Mouse (Mus musculus) hematopoietic stem cell, adult 5-6 weeks (primary cell): ENCODE measurements around the gene Rnf44. TPM values are rescaled to one million over a fixed set of nuclear protein-coding genes. Genes with fewer than 3 reads are reported as not detected.

Experiments used
- ATAC-seq, 2 experiments: fragments of 125-278 bp in 1 of 2; replicated peaks in 1 of 2; 2 replicates each; pipeline ENCODE4 v1.8.0; 2016 to 2017; ENCODE audit warnings: inconsistent platforms in 2 of 2, mild to moderate bottlenecking in 2 of 2, moderate number of reproducible peaks in 2 of 2, low read depth in 1 of 2, moderate TSS enrichment in 1 of 2; ENCODE audit not compliant: low FRiP score in 2 of 2, poor library complexity in 2 of 2, severe bottlenecking in 2 of 2, insufficient read depth in 1 of 2, low TSS enrichment in 1 of 2
- total RNA-seq: library from RNA; stranded (forward); fragments of 172-1452, 232-1000 nt; gene quantifications from 2 replicates; pipeline ENCODE4 v1.2.3, GENCODE M21; 2017

Gene Rnf44
- 24.5 and 44.4 TPM in 2 replicates for total RNA-seq

DNA sequence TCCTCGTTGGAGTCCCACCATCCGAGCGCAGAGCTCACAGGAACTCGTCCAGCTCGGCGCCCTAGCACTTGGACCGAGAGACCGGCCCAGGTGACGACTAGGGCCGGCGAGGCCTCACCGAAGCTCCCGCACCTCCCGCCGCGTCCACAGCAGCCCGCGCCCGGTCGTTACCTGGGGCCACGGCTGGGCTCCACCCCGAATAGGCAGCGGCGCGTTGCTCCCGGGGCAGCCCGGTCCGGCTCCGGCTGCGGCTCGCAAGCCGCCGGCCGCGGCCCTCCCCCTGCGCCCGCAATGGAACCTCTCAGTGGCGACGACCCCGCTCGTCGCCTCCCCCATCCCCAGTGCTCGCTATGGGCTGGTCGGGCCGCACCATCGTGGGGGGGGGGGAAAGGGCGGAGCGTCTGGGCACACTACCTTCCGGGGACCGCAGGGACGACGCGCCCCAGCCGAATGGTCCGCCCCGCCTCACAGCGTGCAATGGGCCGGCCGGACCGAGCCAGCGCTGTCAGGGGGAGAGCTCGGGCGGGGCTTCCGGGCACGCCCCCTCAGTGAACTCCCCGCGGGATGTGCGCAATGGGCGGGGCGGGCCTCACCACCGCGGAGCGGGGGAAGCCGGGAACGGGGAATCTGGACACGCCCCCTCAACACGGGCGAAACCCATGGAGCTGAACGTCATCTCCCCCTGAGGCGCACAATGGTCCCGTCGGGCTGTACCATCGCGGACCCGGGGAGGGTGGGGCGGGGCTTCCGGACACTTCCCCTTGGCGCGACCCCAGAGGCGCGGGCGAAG is at the start of gene Rnf44:
TSS of gene Rnf44 (minus strand) at position 350 of the 790 bp plus-strand sequence.
- peak; percentile 90 for ATAC-seq

DNA sequence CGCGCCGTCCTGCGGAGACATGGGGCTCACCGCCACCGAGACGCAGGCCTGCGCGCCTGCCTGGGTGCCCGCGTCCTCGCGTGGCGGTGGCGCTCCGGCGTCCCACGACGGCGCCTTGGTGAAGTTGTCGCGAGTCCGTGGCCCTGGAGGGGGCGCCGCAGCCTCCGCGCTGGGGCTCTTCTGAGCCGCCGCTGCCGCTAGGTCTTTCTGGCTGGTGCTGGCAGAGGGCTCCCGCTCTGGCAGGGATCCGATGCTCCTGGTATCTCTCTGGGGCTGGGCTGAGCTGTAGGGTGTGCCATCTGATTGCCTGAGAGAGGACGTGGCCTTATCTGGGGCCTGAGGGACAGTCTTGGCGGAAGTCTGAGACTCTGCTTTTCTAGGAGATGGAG is 44.5 kb upstream of the Rnf44 start:
- ATAC-seq = no peak

GRCm38 (mm10) chr13:54737488-54738212 is 43.9 kb upstream of the Rnf44 start:
- no peak for ATAC-seq

- no peak for ATAC-seq
Observed at GRCm38 (mm10) chr13:54736931-54737330, 43.2 kb upstream of the Rnf44 start.

- no peak for ATAC-seq
Observed at GRCm38 (mm10) chr13:54726131-54726530, 32.4 kb upstream of the Rnf44 start.

- ATAC-seq = no peak
Observed at GRCm38 (mm10) chr13:54723143-54723542, 29.4 kb upstream of the Rnf44 start.

- ATAC-seq = peak in 1 of 2 experiments; percentile 46; a peak in 1 of 4 replicates
Observed at GRCm38 (mm10) chr13:54716916-54717315, 23.2 kb upstream of the Rnf44 start.

DNA sequence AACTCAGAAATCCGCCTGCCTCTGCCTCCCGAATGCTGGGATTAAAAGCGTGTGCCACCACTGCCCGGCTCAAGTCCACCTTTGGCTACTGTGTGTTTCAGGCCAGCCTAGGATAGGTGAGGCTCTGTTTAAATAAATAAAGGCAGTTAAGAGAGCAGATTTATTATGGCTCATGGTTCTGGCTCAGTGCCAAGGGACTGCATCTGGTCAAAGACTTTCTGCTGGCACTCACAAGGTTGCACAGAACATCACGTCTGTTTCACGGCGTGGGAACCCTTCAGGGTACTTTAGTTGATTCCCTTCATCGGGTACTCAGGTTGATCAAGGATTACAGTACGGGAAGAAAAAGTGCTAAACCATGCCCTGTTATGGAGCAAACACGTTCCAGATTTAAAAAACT is 21.3 kb upstream of the Rnf44 start:
- ATAC-seq = no peak

DNA sequence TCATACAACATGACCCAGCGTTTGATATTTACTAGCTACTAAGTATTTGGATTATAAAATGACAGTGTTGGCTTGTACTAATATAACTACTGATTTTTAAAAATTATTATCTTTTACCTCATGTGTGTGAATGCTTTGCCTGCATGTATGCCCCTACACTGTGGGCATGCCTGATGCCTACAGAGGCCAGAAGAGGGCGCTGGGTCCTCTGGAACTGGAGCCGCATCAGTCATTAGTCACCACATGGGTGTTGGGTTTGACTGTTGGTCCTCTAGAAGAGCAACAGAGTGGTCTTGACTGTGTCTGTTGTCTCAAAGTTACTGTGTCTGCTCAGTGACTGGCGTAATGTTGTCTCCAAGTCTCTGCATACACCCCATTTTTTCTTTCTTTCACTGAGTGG is 20.7 kb upstream of the Rnf44 start:
- no peak for ATAC-seq

- no peak for ATAC-seq
Observed at GRCm38 (mm10) chr13:54710866-54711265, 17.2 kb upstream of the Rnf44 start.

- ATAC-seq = no peak
Observed at GRCm38 (mm10) chr13:54704890-54705289, 11.2 kb upstream of the Rnf44 start.

- ATAC-seq = no peak
Observed at GRCm38 (mm10) chr13:54702507-54702906, 8.8 kb upstream of the Rnf44 start.

- no peak for ATAC-seq
Observed at GRCm38 (mm10) chr13:54701243-54701642, 7.5 kb upstream of the Rnf44 start, which contains the start of gene Cdhr2. Cdhr2 (plus strand) TSS chr13:54701461.

GRCm38 (mm10) chr13:54695479-54696230 is 1.9 kb upstream of the Rnf44 start:
- no peak for ATAC-seq

- peak; percentile 67 to 70 for ATAC-seq
Observed at GRCm38 (mm10) chr13:54694348-54695060, 797 bp upstream of the Rnf44 start.

- no peak for ATAC-seq
Observed at GRCm38 (mm10) chr13:54692711-54693557, 773 bp downstream of the Rnf44 start.

DNA sequence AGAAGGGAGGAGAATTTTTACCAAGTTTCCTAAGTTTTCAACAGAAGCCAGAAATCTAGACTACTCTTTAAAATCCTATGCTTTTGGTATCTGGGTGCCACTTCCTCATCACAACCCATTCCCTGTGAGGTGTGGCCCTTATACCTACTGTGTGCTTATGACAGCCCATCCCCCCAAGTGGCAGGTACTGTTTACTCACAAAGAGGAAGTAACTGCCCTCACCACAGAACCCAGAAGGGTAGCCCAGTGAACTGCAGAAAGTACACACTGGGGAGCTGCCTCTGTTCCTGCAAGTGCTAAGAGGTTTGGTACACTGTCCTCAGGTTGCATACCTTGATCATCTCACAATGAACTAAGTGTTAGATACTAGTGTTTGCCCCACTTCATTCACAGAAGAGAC is 2.0 kb downstream of the Rnf44 start:
- ATAC-seq = no peak
